Mouse (Mus musculus): ENCODE measurements around the gene Stx1b.
A peak's percentile ranks its signal among the peaks of the same experiment; 100 is the strongest.

GRCm38 (mm10) chr7:127766851-127767609, 57.3 kb downstream of the Stx1b start:
- no peak for TF ChIP-seq POLR2A (IDR thresholded peaks at IDR 0.05; ENCODE audit: insufficient read depth, low read length)
- peak; percentile 90 for TF ChIP-seq EP300 (IDR thresholded peaks at IDR 0.05; ENCODE audit: insufficient read depth, low read depth, low read length)
